Mouse (Mus musculus): ENCODE data around the gene P2rx1. TPM values are rescaled to one million over a fixed set of nuclear protein-coding genes. Genes with fewer than 3 reads are reported as not detected.

P2rx1 gene
- polyA plus RNA-seq, 1 experiment from 2014 or later = 0.97 TPM

GRCm38 (mm10) chr11:73030821-73031498 is 32.1 kb downstream of the P2rx1 start:
- Histone ChIP-seq H3K9me3 (ENCODE audit: control insufficient read depth, low read length) (no peaks in the 10 kb centered on the region), H3K4me2 (replicated peaks; ENCODE audit: low read depth) (peak overlapping the region; percentile 57), H3K4me3 (ENCODE audit: low read depth, low read length) (peak overlapping the region; percentile 19; the same call in 1 of the 2 replicates), H3K9ac (ENCODE audit: low read length) (peak overlapping the region; percentile 55), H3K27me3 (ENCODE audit: control insufficient read depth, insufficient read depth, low read length) (no peaks in the 10 kb centered on the region), H3K27ac (replicated peaks) (peak overlapping the region; percentile 69; the same call in 1 of the 2 replicates), H3K36me3 (ENCODE audit: control insufficient read depth, insufficient read depth, low read length) (no peaks in the 10 kb centered on the region), H3K4me1 (replicated peaks; ENCODE audit: control insufficient read depth, insufficient read depth) (peaks cover 4% of the 10 kb centered on the region; the same call in 1 of the 2 replicates)
- WGBS = 18% methylated on average over 20 of the region's 20 CpGs
- TF ChIP-seq EP300 (optimal IDR thresholded peaks at IDR 0.05) = no peak
- TF ChIP-seq CTCF (IDR thresholded peaks at IDR 0.05; ENCODE audit: low read depth) = peak; percentile 46
- peak; percentile 90 for ATAC-seq (ENCODE audit: low FRiP score, low TSS enrichment)
- DNase-seq (ENCODE audit: low spot score) = peak; percentile 88

- TF ChIP-seq EP300 (optimal IDR thresholded peaks at IDR 0.05) (no peak), CTCF (IDR thresholded peaks at IDR 0.05; ENCODE audit: low read depth) (no peak)
- Histone ChIP-seq H3K4me2 (replicated peaks; ENCODE audit: low read depth) (peak overlapping the region; percentile 57; the same call in 1 of the 2 replicates), H3K4me3 (ENCODE audit: low read depth, low read length) (no peak overlapping the region), H3K4me1 (replicated peaks; ENCODE audit: control insufficient read depth, insufficient read depth) (peaks cover 4% of the 10 kb centered on the region; the same call in 1 of the 2 replicates), H3K36me3 (ENCODE audit: control insufficient read depth, insufficient read depth, low read length) (no peaks in the 10 kb centered on the region), H3K9ac (ENCODE audit: low read length) (no peak overlapping the region), H3K27ac (replicated peaks) (0 out of 2 replicates have a peak overlapping the region, but pooled peaks have one; percentile 25), H3K9me3 (ENCODE audit: control insufficient read depth, low read length) (no peaks in the 10 kb centered on the region), H3K27me3 (ENCODE audit: control insufficient read depth, insufficient read depth, low read length) (no peaks in the 10 kb centered on the region)
- WGBS = 70% methylated on average over 5 of the region's 5 CpGs
- ATAC-seq (ENCODE audit: low FRiP score, low TSS enrichment) (no peak), DNase-seq (ENCODE audit: low spot score) (no peak)
Observed at GRCm38 (mm10) chr11:73031536-73031935, 32.6 kb downstream of the P2rx1 start.

DNA sequence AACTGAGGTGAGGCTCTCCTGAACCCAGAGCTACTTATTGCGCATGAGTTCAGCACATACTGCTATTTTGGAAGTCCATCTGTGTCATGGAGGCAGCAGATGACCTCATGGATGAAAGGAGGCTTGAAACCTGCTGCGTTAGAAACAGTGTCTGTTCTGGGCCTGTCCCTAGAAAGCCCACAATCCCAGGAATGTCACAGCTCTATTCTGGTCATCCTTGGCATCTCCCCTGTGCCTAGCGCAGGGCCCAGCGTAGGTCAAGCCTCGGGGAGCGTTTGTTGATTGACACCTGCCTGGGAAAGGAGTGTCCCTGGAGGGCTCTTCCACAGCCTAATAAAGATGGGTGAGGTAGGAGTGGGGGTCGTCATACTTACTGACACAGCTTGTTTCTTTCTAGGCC is 37.2 kb downstream of the P2rx1 start:
- TF ChIP-seq EP300 (optimal IDR thresholded peaks at IDR 0.05) (no peak), CTCF (IDR thresholded peaks at IDR 0.05; ENCODE audit: low read depth) (no peak)
- 82% methylated on average over 7 of the region's 7 CpGs for WGBS

GRCm38 (mm10) chr11:73036889-73037288 is 38.0 kb downstream of the P2rx1 start:
- no peak for TF ChIP-seq EP300 (optimal IDR thresholded peaks at IDR 0.05)
- no peak for TF ChIP-seq CTCF (IDR thresholded peaks at IDR 0.05; ENCODE audit: low read depth)
- WGBS = 56% methylated on average over 6 of the region's 6 CpGs
- DNase-seq (ENCODE audit: low spot score) = no peak
- Histone ChIP-seq H3K27me3 (ENCODE audit: control insufficient read depth, insufficient read depth, low read length) (no peaks in the 10 kb centered on the region), H3K4me2 (replicated peaks; ENCODE audit: low read depth) (no peak overlapping the region), H3K27ac (replicated peaks) (no peak overlapping the region), H3K9me3 (ENCODE audit: control insufficient read depth, low read length) (no peaks in the 10 kb centered on the region), H3K9ac (ENCODE audit: low read length) (no peak overlapping the region), H3K36me3 (ENCODE audit: control insufficient read depth, insufficient read depth, low read length) (peaks cover 5% of the 10 kb centered on the region; the same call in 1 of the 2 replicates), H3K4me1 (replicated peaks; ENCODE audit: control insufficient read depth, insufficient read depth) (no peaks in the 10 kb centered on the region), H3K4me3 (ENCODE audit: low read depth, low read length) (no peak overlapping the region)
- no peak; the same call in 1 of the 2 replicates for ATAC-seq (ENCODE audit: low FRiP score, low TSS enrichment)

More for the DNA sequence above, 37.2 kb downstream of the P2rx1 start:
- no peak overlapping the region for H3K4me3 ChIP-seq (ENCODE audit: low read depth, low read length)
- no peak for DNase-seq (ENCODE audit: low spot score)
- no peaks in the 10 kb centered on the region for H3K27me3 ChIP-seq (ENCODE audit: control insufficient read depth, insufficient read depth, low read length)
- H3K27ac ChIP-seq (replicated peaks) = no peak overlapping the region
- no peak for ATAC-seq (ENCODE audit: low FRiP score, low TSS enrichment)
- no peaks in the 10 kb centered on the region for H3K9me3 ChIP-seq (ENCODE audit: control insufficient read depth, low read length)
- H3K4me2 ChIP-seq (replicated peaks; ENCODE audit: low read depth) = no peak overlapping the region
- H3K36me3 ChIP-seq (ENCODE audit: control insufficient read depth, insufficient read depth, low read length) = peaks cover 5% of the 10 kb centered on the region; the same call in 1 of the 2 replicates
- peaks cover 4% of the 10 kb centered on the region; the same call in 1 of the 2 replicates for H3K4me1 ChIP-seq (replicated peaks; ENCODE audit: control insufficient read depth, insufficient read depth)
- no peak overlapping the region for H3K9ac ChIP-seq (ENCODE audit: low read length)

DNA sequence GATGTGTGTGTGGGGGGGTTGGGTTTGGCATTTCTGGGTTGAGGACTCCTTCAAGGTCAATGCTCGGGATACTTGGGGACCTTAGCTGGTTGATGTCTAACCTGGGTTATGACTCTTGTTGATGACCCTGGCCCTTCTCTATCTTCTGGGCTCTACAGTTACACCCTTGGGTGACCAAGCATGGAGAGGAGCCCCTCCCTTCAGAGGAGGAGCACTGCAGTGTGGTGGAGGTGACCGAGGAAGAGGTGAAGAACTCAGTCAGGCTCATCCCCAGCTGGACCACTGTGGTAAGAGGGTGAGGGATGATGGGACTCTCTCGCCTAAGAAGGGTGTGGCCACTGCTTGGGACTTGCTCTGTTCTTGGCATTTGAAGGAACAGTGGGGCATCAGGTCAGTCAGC is 38.8 kb downstream of the P2rx1 start:
- WGBS = 86% methylated on average over 3 of the region's 3 CpGs
- DNase-seq (ENCODE audit: low spot score) (no peak), ATAC-seq (ENCODE audit: low FRiP score, low TSS enrichment) (no peak)
- no peak overlapping the region for H3K27ac ChIP-seq (replicated peaks)
- no peak for TF ChIP-seq CTCF (IDR thresholded peaks at IDR 0.05; ENCODE audit: low read depth)
- TF ChIP-seq EP300 (optimal IDR thresholded peaks at IDR 0.05) = no peak
- H3K4me2 ChIP-seq (replicated peaks; ENCODE audit: low read depth) = no peak overlapping the region
- H3K4me3 ChIP-seq (ENCODE audit: low read depth, low read length) = no peak overlapping the region
- H3K9ac ChIP-seq (ENCODE audit: low read length) = no peak overlapping the region
- peaks cover 5% of the 10 kb centered on the region; the same call in 1 of the 2 replicates for H3K36me3 ChIP-seq (ENCODE audit: control insufficient read depth, insufficient read depth, low read length)
- H3K27me3 ChIP-seq (ENCODE audit: control insufficient read depth, insufficient read depth, low read length) = no peaks in the 10 kb centered on the region
- no peaks in the 10 kb centered on the region for H3K4me1 ChIP-seq (replicated peaks; ENCODE audit: control insufficient read depth, insufficient read depth)
- no peaks in the 10 kb centered on the region for H3K9me3 ChIP-seq (ENCODE audit: control insufficient read depth, low read length)

Data from stomach, postnatal 0 days (tissue).